Mouse (Mus musculus) frontal cortex, postnatal 25 days (tissue): ENCODE results near the gene Asic2.
"Not testable (repeated sequence)": the region's sequence is repeated elsewhere in the genome, so short reads cannot be mapped to it uniquely, and the experiment has no call there.

Experiments used
- DNase-seq, 2 experiments: peaks; one replicate each; pipeline ENCODE4 v3.0.0; 2022; ENCODE audit warnings: low spot score in 2 of 2

The Asic2 gene

DNA sequence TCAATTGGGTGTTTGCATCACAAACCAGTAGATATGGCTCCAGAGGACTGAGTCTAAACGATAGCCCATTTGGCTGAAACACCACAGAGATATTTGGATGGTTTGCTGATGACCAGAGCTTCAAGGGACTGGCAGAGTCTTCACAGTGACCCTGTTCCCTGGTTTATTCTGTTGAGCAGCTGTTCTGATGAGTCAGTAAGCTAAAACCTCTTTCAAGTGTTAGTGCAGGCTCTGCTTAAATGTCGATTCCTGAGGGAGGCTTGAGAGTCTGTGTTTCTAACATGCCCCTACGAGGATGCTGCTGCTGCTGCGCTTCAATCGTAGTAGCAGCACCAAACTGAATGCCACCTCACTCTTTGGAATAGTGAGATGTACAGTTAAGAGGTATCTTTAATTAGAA, 640.2 kb downstream of the Asic2 start:
- DNase-seq, result no peak

DNA sequence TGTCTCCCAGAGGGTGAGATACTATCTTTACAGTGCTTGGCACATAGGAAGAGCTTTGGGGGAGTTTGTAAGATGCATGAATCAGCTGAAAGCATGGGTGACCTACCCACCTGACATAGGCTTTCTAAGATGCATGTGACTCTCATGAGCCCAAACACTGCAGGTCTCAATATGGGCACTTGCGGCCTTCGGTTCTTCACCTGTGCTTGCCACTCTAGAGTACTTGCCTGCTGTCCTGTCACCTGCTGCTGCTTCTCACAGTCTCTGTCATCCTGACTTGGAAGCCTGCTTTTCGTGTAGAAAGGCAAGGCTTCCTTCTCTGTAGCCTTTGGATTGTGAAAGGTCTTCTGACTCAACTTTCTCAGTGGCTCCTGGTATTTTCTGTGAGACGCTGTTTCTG, 645.1 kb downstream of the Asic2 start:
- DNase-seq, result no peak

DNA sequence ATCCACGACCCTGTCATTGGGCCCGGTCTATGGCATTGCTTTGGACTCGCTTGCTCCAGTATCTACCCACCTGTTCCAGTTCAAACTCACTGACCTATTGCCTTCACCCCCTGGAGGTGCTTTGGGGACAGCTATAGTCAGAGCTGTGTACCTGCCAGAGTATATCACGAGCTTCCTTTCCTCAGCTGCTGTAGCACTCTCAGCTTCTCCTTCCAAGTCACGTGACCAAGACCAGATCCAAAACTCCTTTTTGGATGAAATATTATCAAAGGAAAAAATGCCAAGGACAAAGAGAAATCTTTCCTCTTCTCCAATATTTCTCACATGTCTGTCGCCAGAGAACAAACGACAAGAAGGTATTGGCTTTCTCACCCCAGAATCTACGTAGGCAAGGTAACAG, 645.8 kb downstream of the Asic2 start:
- no peak for DNase-seq

DNA sequence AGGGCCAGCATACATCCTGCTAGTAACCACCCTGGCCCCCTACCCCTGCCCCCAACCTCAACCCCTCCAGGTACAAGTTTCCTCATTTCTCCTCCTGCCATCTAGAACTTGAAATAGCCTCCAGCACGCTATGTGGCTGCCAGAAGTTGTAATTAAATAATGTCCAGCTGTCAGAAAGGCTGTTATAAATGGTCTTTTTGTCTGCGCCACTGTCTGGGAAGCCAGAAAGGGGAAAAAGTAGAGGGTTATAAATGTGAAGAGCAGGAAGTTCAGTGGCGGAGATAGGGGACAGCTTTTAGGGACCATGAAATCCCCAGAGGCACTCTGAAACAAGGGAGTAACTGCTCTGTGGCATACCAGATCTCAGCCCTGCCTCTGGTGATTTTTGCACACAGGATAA, 678.2 kb downstream of the Asic2 start:
- DNase-seq, result no peak

DNA sequence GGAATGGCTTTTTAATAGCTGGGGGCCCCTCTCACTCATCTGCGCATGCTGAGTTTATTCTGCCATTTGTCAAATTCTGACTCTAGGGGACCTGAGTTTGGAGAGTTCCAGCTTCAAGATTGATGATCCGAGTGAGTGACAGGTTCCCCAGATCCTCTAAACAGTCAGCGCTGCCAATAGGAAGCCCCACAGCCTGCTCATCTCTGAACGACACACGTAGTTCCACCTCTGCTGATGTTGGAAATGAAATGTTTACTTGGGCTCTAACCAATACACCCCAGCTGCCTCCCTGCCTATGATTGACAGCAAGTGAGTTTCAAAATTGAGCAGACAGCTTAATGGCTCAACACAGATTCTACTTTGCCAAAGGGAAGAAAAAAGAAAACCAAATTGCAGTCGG, 685.1 kb downstream of the Asic2 start:
- no peak for DNase-seq

DNA sequence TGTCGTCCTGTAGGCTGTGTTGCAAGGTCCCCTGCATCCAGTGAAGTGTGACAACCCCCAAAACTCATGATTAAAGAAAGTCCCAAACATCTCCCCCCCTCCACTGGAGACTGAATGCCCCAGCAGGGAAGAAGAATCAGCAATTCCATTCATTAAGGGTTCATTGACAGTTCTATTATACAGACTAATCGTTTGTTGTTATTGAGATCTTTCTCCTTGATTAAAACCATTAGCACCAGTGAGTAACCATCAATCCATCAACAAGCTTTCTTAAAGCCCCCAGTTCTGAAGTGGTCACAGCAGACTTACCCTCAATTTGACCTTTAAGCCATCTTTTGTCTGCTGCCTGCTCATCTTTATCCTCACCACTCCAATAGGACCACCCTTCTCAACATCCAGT, 688.2 kb downstream of the Asic2 start:
- DNase-seq, result no peak

DNA sequence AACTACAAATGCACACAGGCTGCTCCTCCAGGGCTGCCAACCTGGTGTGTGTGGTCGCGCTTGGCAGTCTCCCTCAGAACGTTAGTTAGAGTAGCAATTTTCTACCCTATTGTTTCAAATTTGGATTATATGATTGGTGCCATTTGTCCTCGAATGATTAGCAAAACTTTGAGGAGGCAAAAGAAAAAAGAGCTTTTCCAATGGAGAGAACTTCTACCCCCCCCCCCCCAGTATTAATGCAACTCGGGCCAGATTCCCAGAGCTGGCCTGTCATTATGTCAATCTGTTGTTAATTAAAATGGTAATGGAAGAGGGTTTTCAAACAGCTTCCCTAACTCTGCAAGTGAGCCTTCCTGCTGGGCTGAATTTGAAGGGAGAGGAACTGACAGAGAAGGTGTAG, 690.9 kb downstream of the Asic2 start:
- no peak for DNase-seq

DNA sequence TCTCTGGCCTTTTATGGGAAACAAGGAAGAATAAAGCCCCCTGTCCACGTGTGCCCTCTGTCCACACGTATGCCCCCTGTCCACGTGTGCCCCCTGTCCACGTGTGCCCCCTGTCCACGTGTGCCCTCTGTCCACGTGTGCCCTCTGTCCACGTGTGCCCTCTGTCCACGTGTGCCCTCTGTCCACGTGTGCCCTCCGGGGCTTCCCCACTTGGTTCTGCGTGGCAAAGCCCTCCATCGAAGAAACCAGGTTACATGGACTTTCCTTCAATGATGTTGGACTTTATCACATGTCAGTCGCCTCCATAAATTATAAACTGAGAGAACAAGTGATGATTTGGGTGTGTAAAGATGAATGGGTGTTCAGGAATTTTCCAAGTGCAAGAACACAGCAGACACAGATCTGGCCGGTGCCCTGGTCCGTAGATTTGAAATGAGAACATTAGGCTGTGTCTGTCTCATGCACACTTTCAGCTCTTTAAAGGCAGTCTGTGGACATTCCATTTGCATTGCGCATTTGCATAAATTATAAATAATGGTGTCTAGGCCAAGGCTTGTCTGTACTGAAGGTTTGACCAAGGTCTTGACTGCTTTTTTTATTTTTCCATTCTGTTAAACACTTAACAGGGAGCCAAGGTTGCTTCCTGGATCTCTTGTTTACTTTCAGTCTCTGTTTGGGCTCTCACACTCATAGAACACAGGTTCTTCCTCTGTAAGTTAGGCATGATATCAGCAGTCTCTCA, 695.4 kb downstream of the Asic2 start:
- DNase-seq, result no peak

DNA sequence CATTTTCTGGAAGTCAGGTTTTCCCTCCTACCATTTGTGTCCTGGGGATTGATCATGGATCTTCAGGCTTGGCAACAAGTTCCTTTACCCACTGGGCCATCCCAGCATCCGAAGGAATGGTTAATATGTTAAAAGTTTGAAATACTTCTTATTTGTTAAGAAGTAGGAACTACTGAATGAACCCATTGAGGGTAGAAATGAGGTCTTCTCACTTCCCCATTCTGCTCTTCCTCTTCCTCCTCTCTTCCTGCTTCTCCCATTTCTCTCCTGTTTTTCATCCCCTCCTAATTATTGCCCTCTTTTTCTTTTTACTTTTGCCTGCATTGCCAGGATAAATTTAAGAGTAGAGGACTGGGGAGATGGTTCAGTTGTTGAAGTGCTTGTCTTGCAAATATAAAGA, 696.8 kb downstream of the Asic2 start:
- DNase-seq, result no peak

DNA sequence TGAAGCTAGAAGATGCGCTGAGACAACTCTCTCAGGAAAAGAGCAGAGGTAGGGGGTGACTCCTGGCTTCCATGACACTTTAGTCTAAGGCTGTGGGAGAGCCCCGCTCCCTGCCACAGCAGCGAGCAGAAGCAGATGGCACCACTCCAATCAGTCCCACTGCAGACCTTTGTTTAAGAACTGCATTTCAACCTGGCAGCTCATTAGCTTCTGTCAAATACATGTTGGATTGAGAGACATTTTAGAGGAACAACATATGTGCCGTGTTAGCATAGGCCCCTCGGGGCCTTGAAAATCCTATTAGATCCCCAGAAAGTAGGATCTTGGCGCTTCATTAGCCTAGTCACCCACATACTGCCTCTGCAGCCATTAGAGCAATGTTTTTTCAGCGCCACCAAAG, 697.7 kb downstream of the Asic2 start:
- no peak for DNase-seq

DNA sequence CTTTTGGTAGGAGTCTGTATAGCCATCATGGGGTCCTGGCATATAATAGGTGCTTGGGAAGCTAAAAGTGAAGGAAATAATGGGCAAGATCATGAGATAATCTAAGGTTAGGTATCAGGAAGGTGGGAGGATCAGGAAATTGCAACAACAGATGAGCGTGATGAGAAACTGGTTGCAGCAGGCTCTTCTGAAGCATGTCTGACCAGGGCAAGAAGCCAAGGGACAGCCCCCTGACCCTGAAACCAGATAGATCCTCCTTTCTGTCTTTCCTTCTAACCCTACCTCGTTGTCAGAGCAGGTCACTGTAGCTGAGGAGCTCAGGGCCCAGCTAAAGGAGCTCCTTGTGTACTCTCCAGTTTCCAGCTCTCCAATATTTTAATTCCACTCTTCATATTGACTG, 704.5 kb downstream of the Asic2 start:
- DNase-seq, result no peak

DNA sequence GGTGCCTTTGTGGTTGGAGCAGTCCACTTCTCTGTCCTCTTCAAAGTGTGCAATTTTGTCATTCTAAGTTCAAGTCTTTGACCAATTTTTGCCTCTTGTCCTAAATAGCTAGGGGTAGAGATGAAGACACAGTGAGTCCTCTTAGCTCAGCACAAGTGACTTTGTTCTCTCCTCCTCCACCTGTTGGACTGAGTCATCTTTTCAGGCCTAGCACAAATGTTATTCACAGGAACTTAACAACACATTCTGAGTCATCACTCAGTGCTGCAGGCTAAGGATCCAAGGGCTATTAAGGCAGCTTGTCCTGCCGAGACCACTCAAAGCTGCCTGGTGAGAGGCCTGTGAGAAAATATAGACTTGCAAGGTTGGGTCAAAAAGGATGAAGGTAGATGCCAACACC, 705.1 kb downstream of the Asic2 start:
- DNase-seq, result no peak

DNA sequence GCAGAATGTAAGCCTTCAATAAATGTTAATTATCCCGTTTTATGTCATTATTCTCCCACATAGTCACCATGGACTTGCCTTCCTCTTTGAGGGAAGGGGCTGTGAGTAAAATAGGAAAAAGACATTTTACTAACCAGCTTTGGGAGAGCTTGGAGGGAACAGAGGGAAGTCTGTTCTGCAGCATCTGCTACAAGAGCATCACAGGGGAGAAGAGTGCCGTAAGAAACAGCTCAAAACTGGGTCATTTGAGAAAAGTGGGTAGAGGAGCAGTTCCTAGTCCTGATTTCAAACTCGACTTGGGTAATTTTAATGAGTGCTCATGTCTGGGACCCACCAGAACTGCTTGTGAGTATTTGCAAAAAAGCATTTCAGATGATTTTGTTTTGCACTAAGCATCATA, 707.0 kb downstream of the Asic2 start:
- no peak for DNase-seq

DNA sequence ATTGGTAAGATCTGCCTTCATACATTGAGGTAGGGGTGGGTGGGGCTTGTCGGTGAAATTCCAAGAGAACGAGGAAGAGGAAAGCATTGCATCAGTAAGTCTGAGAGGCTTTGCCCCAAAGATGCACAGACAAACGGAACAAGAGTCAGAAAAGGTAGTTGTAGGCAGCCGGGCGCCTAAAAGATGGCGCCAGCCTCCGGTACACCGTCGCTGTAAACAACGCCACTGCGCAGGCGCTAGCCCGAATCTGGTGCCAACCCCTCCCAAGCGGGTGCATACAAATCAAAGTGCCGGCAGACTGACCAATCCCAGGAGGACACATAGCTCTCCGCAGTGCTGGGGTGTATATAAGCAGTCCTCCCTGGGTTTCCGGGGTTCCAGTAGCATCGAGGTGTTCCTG, 727.1 kb downstream of the Asic2 start:
- not testable (repeated sequence) for DNase-seq

DNA sequence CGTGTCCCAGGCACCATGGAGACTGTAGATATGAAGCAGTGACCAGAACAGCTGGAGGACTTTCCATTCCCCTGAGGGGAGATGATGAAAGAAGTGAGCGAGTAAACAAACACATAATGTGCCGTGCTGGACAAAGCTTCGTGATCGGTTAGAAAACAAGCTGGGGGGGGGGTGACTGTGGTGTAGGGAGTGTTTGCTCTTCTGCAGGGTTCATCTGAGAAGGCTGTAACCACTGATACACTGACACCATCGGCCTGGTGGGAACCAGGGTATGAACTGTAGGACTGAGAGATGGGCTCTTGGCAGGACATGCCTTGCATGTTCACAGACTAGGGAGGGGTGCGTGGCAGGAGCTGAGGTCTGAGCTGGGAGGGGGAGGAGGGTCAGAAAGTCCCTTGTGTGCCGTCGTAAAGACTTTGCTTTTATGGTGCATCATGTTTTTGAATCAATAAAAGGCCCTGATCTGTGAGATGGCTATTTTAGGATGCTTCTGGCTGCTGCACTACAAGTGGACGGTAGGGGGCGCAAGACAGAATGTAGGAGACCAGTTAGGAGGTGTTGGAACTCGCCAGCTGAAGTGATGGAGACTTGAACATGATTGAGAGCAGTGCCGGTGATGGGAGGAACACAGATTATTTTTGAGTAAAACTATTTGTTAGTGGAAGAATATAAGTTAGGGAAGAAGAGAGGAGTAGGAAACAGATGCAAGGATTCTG, 728.1 kb downstream of the Asic2 start:
- DNase-seq, result no peak

DNA sequence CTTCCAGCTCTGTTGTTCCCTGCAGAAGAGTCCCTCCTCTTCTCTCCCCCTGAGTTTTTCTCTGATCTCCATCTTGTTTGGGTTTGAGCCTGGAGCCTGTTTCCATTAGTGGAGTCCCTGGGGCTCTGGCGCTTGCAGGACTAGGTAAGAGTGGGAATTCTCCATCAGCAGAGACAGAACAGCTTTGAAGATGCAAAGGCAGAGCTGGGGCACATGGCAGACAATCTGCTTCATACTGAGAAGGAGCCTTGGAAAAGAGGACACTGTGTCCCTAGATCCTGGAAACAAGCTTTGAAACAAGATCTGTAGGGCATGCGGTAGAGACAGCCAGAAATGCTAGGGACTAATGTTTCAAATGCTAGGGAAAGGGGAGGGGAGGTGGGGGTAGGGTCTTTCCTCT, 729.2 kb downstream of the Asic2 start:
- DNase-seq, result no peak

DNA sequence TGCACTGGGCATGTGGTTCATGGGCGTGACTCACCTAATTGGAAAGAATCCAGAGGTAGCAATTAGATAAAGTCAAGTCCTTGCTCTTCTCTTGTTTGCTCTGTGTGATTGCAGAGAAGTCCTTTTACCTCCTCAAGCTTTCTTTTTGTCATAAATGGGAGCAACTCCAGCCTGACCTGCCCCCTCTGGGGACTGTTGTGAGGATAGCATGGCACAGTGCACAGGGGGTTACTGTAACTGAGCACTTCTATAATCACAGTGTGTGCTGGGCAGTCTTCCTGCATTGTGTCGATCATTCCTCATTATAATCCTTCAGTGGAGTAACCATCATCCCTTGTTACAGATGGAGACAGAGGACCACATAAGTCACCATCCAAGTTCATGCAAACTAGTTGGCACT, 732.2 kb downstream of the Asic2 start:
- DNase-seq, result no peak

DNA sequence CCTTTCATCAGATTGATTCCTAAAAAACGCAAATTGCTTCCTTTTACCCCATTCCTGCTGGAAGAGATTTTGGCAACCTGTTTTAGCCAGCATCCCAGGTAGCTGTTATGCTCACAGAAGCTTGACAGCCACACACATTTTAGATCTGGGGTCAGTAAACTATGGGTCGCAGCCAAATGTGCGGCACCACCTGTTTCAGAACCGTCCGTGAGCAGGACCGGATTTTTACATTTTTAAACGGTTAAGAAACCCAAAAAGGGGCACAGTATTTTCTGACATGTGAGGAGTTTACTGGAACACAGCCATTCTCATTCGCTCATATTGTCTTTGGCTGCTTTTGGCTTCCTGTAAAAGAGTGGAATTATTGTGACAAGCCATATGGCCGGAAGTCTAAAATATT, 744.9 kb downstream of the Asic2 start:
- no peak for DNase-seq

DNA sequence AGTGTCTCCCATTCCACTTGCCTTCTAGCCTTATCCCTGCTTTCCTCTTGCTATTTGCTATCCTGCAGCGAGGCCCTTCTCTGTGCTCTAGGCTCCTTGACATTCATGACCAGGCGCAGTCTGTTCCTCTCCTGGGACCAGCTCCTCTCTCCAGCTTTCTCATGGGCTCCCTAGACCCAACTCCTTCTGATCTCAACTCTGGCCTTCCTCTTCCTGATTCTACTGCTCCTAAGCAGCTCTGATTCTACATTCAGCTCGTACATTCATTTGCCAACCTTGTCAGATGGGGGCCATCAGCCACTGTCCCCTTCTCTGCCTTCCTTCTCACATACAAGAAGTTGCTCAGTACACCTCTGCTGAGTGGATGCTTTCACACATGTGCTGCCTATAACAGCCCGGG, 747.5 kb downstream of the Asic2 start:
- no peak for DNase-seq

DNA sequence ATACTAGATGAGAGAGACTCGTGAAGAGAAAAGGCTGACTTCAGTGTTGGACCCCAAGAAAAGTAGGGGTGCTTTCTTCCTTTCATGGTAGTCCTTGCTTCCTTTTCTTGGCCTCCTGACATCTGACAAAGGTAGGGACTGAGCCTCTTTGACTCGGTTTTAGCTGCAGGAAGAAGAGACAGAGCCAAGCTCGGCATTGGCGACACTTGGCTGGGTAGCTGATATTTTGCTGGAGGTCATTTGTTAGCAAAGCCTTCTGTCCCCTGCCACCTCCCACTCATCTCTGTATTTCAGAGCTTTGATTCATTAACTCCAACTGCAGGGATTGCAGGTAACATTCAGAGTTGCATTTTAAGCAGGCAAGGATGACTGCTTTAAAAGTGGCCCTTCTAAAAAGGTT, 762.8 kb downstream of the Asic2 start:
- no peak for DNase-seq

DNA sequence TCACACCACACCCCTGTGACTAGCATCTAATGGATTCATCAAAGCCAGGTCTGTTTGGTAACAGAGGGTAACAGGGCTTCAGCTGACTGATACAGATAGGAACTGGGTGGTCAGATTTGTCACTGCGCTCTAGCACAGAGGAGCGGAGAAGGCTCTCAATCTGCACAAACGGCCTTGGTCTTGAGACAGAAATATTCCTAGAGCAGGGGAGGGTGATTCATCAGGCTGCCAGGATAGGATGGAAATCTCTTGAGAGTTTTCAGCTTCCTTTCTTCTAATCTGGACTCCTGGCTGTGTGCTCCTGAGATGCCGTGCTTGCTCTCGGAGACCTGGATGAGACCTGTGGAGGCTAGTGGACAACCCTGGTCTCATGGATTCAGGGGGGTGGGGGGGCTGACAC, 765.7 kb downstream of the Asic2 start:
- no peak for DNase-seq

DNA sequence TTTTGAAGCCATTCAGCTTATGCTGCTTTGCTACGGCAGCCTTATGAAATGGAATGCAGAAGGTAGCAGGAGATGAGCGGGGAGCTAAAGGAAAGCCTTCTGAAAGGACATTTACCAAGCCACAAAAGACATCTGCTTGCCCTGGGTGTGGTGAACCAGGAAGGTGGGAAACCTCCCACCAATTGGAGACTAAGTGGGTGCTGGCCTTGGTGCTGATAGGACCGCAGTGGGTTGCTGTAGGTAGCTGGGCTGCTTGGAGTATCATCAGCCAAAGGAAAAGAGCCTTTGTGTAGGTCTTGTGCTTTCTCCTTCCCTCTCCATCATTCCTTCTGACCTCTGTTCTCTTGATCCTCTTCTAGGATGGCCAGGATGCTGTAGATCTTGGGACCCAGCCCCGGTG, 774.4 kb downstream of the Asic2 start:
- no peak for DNase-seq

DNA sequence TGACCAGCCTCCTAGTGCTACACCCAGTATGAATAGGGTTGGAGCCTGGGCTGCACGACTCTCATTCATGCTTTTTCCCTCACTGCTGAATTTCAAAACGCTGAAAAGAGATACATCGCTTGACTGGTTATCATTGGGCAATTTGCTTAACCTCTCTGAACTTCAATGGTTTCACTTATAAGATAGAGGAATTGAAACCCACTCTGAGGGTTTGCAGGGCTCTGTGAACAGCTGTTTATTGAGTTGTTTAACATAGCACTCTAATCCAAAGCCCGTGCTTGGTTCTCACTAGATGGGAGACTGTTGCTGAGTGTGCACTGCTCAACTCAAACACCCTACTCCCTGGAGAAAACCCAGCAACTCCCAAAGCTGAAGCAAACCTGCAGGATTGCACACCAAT, 776.1 kb downstream of the Asic2 start:
- no peak for DNase-seq

DNA sequence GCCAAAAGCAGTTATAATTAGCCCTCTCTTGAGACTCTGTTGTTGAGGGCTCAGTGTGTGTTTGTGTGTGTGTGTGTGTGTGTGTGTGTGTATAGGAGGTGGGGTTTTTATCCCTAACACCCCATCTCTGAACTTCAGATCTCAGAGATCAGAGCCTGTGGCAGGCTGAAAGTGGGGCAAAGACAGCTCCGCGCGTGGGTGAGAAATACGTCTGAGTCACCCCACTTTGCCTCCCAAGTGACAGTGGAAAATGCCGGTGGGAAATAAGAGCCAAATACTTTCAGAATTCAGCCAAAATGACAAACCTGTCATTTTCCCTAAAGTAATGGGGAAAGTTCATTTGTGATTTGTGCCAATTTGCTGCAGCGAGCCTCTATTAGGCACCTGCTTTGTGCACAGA, 779.2 kb downstream of the Asic2 start:
- no peak for DNase-seq
